Mouse (Mus musculus) skeletal muscle tissue, adult 2 months (tissue): ENCODE measurements around the gene Pxk.
"Not testable (repeated sequence)": the region's sequence is repeated elsewhere in the genome, so short reads cannot be mapped to it uniquely, and the experiment has no call there.

ENCODE experiments used
- DNase-seq: peaks from one replicate; pipeline ENCODE4 v3.0.0-alpha.2; 2012; ENCODE audit warnings: low read depth, low spot score

Pxk gene

DNA sequence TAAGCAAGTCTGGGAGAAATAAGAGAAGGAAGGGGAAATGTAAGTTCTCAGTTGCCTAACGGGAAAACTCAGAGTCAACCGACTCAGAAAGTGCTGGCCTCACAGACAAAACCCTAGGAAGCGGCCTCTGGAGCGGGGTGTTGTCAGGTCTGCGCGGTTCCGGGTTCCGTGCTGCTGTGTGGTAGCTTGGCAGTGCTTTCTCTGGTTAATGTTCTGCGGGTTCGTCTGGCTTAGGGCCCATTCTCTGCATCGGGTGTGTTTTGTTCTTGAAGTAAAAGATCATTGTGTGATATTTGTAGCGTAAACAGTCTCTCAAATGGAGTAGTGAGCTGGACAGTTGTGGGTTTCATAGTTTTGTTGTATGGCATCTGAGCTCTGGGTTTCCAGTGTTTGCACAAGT lies 4.7 kb downstream of the Pxk start:
- DNase-seq: no peak

DNA sequence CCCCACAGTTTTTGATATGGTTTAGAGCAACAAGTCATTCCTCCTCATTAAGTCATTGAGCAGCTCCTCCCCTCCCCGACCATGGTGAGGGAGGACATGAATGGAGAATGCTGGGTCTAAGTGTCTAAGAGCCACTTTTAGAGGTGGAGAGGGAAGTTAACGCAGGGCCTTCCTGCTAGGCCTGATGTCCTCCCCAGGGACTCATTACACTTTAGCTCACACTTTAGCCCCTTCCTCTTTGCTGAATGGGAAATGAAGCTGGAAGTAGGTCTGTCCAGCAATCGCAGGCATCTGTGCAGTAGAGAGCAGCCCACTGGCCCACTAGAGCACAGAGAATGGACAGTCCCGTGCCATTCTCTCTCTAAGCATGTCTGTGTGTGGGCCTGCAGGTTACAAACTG lies 10.0 kb downstream of the Pxk start:
- DNase-seq: no peak

DNA sequence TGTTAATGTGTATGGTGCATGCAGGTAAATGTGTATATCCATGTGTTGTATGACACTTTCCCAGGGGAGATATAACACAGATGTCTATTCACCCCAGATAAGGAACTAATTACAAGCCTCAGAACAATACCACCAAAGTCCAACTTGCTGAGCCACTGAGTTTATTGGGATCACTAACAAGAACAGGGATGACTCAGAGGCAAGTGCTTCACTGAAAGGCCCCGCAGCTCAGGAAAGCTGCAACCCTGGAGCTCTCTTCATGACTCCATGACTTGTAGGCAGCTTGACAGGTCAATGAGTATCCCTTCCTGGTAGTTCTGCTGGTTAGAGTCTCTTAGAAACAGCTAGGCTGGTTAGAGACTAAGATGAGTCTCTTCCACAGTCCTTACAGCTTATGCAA lies 11.0 kb downstream of the Pxk start:
- DNase-seq: no peak

DNA sequence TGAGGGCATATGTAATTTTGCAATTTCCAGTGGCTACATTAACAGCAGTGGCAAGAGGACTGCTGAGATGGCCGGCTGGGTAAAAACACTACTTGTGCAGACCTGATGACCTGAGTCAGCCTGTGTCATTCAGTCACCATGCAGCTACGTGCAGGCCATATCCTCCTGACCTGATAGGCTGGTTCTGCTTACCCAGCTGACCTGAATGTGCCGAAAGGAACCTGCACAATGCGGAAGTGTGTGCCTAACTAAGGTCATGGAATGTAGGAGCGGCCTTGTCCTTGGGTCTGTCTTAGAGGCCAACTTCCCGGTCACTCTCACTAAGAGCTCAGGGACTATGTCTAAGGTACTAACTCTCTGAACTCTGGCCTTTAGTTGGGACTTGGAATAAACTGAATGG lies 13.5 kb downstream of the Pxk start:
- no peak for DNase-seq

DNA sequence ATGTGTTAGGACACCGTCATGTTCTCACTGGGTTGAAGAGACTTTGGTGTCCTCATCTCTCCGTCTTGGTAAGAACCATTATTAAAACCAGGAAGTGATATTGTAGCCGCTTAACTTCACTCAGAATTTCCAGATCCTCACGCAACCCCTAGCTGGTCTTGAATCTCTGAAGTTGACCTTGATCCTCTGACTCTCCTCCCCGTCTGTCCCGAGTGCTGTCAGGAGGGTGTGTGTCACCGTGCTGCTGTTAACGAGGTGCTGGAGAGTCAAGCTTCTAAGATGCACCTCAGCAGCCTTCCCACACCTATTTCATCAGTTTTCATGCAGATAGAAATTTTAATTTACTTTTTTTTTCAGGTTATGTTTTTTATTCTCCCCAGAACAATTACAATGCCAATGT lies 14.0 kb downstream of the Pxk start:
- DNase-seq: no peak

DNA sequence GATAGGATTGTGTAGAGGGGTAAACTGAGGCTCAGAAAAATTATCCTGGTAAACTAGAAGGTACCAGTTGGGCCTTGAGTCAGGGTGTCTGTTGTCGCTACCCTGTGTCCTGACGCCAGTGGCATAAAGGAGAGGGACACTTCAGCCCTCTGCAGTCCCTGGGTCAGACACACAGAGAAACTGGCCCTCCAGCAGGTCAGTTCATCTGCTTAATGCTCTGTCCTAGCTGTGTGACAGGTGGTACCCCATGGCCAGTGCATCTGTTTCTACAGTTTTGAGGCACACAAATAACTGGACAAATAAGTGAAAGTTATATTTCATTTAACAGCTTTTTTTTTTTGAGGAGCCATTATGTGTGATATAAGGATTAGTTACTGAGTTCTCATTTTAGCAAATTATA lies 15.6 kb downstream of the Pxk start:
- DNase-seq: no peak

DNA sequence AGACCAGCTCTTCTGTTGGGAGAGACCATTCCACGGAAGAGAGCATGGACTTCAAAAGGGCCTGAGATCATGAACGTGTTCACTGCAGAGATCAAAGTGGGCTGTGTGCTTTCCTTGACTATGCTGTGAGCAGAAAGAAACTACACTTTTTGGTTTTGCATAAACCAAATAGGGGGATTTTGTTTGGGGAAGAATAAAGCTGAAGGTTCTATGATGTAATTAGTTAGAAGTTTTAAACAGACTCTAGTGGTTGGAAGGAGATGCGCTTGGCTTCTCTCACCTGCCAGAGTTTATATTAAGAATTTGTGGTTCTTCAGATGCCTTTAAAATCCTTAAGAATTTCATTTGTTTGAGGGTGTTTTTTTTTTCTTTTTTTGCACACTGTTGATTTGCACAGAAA lies 16.3 kb downstream of the Pxk start:
- DNase-seq: no peak

DNA sequence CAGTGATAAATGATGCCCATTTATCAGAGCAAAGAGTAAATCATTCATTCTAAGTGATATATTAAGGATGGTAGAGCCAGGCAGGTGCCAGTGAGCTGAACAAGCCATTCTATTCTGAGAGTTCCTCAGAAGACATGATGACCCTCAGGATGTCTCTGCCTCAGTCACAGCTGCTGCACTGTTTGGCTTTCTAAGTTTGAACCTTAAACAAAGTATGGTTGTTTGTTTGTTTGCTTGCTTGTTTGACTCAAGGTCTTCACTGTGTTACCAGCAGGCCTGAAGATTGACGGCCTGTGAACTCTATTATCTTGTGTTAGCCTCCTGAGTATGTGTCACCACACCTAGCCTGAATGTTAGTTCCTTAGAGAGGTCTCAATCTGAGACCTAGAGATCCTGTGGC lies 16.7 kb downstream of the Pxk start:
- no peak for DNase-seq

DNA sequence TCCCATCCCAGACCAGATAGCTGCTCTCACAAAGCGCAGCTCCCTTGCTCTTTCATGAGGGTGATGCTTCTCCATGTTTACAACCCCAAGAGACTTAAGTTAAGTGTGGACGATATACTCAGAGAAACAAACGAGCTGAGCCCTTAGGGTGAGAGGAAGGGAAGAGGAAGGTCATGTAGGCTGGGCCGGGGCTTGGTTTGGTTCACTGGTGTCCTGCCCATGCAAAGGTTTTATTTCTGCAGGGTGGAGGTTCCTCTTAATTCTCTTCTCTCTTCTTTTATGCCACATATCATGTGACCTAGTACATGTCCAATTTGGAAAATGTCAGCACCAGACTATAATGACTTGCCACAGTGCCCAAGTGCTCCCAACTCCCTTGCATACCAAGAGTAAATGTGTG lies 17.8 kb downstream of the Pxk start:
- DNase-seq: no peak

DNA sequence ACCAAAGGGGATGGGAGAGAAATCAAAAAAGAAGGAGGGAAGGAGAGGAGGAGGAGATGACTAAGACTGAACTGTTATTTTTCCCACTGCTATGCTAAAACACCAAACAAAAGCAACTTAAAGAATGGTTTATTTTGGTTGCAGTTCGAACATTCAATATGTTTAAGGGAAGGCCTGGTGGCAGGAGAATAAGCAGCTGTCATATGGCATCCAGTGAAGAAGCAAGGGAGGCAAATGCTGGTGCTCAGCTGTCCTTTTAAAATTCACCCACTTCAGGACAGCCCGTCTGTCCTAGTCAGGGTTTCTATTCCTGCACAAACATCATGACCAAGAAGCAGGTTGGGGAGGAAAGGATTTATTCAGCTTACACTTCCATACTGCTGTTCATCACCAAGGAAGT lies 19.4 kb downstream of the Pxk start:
- no peak for DNase-seq

DNA sequence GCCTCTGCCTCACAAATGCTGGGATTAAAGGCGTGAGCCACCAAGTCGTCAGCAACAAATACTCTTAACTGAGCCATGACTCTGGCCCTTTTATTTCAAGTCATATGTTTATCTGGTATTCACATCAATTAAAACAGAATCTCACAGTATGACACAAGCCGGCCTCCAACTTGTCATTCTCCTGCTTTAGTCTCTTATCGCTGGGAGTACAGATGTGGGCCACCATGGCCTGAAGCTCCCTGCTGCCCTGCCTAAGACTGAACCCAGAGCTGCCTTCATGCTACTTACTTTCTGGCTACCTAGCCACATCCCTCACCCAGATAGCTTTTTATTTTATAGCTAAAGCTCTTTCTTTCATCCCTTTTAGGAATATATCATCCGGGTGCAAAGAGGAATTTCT lies 21.4 kb downstream of the Pxk start:
- DNase-seq: no peak

DNA sequence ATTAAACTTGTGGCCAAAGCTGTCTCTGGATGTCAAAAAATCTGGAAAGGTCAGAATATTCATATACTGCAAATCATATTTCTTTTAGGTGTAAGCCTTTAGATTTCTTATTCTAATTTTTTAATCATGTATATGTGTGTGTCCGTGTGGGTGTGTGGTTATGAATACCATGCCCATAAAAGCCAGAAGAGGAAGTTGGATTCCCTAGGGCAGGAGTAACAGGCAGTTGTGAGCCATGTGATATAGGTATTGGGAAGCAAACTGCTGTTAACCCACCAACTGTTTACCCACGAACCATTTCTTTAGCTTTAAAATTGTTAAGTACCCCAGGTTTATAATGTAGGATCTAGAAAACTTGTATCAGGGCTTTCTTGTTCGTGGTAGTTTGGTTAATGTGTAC lies 21.9 kb downstream of the Pxk start:
- no peak for DNase-seq

DNA sequence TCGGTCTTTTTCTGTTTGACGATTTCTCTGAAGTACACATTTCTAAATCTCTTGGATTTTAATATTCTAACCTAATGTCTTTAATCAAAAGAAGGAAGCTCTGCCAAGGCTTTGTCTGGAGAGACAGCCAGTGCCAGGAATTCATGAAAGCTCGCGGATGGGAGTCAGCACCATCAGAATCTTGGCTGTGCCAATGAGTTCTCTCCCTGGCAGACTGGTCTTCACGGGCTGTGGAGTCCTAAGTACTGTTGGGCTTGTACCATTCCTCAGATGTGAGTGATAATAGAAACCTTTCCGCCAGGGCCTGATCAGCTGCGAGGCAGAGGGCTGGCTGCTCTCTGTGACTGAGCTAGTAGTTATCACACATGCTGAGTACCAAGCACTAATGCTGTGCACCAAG lies 25.1 kb downstream of the Pxk start:
- no peak for DNase-seq

DNA sequence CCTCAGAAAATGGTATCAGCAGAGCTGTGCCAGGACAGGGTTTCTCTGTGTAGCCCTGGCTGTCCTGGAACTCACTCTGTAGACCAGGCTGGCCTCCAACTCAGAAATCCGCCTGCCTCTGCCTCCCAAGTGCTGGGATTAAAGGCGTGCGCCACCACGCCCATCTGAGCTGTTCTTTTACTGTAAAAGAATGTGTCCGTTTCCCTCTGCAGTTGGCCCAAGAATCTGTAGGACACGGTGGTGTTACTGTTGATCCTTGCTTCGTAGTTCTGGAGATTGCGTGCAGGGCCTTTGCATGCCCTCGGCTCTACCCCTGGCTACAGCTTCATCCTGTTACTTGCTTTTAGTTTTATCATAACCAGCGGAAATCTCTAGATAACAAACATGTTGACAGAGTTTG lies 25.6 kb downstream of the Pxk start:
- DNase-seq: not testable (repeated sequence)

DNA sequence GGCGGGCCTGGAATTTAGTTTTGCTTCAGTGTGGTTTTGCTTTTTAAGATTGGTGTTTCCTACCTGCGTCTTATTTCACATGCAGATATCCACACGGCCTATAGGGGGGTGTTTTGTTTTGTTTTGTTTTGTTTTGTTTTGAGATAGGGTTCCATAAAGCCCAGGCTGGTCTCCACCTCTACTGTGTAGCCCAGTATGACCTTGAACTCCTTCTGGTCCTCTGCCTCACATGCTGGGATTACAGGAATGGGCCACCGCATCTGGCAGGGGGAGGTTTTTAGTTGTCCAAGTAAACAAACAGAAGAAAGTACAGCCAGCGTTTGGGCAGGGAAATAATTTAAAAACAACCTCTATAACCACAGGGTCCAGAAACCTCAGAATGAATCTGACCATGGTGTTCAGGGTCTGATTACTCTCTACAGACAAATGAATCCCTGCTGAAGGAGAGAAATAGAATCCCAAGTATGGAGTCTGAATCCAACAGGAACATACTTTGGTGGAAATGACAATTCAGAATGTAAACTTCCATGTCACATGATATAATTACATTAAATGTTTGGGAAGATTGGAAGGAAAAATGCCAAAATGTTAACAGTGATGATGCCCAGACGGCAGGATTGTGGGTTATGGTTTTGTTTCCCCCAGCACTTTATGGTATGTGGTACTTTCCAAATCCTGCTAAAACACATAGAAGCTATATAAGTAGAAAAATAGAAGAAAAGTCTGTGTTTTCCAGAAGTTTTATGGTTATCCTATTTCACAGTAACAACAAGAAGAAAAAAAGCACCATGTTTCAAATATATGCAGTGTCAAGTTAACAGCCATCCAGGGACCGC lies 26.3 kb downstream of the Pxk start:
- DNase-seq: no peak

DNA sequence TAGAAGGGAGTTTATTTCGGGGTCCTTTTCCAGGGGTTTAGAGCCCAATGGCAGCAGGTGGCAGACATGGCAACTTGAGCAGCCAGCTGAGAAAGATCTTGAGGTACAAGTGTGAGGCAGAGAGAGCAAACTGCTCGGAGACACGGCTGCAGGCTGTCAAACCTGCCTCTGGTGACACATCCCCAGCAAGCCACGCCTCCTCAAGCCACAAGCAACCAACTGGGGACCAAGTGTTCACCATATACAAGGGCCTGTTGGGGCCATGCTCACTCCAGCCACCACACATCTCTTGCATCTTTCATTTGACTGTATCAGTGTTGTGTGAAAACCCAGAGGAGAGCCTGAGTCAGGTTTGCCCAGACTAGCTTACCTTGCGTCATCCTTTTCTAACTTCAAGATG lies 30.0 kb downstream of the Pxk start:
- no peak for DNase-seq

DNA sequence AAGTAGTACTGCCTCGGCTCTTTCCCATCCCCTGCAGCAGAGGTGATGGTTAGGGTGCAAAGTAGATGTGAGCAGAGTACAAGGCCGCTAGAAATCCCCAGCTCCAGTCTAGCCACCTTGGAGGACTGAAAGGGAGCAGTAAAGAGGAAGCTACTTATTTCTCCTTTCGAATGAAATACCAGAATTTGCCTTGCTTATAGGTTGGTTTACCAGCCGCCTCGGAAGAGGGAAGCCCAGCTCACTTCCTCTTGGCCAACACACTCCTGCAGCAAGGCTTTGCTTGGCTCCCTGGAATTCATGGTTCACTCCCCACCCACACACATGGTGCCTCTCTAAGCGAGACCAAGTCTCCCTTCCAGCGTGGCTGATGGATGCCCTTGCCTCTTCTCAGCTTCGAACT lies 34.8 kb downstream of the Pxk start:
- DNase-seq: no peak

DNA sequence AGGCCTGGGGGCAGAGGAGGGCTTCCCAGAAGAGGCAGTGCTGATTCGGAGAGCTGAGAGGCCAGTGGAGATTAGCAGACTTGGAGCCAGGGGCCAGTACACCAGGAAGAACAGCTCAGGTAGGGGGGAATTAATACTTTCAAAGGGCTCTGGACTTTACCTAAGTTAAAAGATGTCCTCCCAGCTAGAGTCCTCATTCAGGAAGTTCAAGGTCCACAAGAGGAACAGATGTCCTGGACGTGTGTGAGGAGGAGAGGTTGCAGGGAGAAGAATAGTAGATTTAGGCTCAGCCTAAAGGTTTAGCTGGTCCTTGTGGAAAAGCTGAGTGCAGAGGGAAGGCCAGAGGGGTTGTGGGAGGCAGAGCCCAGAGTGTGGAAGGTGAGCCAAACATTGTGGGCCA lies 36.2 kb downstream of the Pxk start:
- no peak for DNase-seq

DNA sequence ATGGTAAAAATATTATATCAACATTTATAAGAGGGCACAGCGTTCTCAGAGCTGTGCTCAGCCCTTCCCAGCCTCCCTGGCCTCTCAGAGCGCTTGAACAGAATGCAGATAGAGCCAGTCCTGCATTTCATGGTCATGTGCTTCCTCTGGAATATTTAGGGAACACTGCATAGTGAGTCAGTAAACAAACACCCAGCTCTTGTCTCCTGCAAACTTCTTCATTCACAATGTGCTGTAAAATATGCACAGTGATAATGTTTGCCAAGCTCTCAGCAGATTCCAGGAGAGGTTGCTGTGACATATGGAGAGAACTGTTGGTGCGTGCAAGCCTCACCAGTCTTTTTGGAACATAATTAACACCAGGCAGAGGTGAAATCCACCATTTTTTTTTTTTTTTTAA lies 37.1 kb downstream of the Pxk start:
- DNase-seq: no peak

DNA sequence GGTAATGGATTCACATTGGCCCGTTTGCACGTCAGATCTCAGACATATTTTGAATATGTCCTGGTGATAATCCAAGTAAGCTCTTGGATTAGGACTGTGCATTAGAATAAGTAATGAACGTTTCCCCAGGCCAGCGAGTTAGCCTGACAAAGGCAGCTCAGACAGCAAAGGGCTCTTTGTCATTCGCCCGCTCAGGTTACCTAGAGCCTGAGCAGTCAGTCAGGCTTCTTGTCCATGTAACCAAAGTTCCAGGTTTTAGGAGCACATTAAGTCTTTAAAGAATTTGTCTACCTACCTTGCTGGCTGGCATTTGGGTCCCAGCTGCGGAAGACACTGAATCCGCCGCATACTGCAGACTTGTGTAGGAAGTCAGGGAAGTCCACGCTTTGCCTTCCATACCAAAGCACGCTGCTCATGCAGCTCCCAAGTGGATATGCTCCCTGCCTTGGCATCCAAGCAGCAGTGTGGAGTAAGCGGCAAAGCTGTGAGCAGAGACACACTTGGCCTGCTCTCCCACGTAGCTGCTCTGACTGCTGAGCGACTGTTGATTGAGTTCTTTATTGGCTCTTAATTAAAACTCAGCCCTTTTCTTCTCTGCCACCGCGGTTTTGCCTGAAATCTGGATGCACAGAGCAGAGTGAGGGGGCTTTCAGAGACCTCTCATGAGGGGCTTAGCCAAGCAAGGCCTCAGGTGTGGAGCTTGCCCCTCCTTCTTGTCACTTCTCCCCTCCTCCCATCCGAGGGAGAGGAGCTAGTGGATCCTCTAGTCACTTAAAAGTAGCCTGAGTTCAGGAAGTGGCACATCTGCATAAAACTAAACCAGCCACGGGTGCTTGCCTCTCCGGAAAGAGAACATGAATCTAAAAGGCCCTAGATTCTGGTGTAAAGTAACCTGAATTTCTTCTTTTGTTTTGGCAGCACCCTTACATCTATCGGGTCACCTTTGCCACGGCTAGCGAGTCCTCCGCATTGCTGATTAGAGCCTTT lies 42.0 kb downstream of the Pxk start:
- DNase-seq: no peak

DNA sequence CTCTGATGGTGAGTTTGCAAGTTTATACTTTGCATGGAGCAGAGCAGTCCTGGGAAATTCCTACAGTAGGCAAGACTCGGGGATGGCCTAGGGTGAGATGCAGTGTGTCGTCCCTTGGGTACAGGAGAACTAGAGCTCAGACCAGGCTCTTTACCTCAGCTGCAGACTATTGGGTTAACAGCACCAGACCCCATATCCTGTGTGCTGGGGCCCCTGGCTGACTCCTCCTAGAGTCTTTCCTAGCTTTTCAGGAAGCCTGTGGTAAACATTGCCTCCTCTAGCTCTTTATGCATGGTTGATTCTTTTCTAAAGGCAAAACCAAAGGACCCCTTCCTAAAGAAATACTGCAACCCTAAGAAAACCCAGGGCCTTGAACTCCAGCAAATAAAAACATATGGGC lies 43.1 kb downstream of the Pxk start:
- no peak for DNase-seq

DNA sequence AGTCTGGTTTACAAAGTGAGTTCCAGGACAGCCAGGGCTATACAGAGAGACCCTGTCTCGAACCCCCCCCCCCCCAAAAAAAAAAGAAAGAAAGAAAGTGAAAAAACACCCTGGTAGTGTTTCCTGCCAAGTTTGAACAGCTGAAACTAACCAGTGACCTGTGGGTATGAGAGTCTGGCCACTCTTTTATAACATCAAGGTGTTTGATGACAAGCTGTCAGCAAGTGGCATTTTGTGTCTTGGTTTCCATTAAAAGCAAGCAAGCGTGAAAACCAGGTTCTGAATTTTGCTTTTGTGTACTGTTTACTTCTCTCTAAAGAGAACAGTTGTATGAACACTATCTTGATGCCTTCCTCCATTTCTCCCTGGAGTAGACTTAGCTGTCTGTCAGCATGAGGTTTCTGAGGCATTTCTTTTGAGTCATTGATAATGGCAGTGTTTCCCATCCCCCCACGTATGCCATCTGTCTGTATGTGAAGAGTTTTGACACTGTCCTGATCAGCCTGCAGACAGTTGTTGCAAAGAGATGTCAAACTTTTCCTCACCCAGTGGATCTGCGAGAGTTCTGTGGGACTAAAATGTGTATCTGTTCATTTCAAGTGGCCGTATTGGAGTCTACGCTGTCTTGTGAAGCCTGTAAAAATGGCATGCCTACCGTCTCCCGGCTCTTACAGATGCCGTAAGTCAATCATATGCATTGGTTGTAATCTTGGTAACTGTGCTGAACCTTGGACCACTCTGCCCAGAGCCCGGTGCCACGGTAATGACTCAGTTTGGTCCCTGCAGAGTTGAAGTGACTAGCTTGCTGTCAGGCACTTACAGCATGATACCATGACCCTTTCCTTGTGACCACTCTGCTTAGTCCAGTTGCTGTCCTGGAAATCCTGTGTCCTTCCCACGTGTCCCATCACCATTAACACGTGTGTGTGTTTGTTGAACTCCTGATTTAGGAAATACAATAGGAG lies 47.9 kb downstream of the Pxk start:
- DNase-seq: no peak
